Mouse (Mus musculus) kidney, postnatal 10 days (tissue): ENCODE results near the gene Supt6.
"Not testable (repeated sequence)": the region's sequence is repeated elsewhere in the genome, so short reads cannot be mapped to it uniquely, and the experiment has no call there.

Source experiments
- DNase-seq: peaks from one replicate; pipeline ENCODE4 v3.0.0; 2021; ENCODE audit warnings: mixed read lengths

Gene Supt6

GRCm38 (mm10) chr11:78215709-78216317, 30.0 kb downstream of the Supt6 start:
- no peak for DNase-seq

GRCm38 (mm10) chr11:78213086-78213817, 32.5 kb downstream of the Supt6 start:
- DNase-seq = no peak

GRCm38 (mm10) chr11:78211513-78211912, 34.3 kb downstream of the Supt6 start:
- no peak for DNase-seq

GRCm38 (mm10) chr11:78210615-78211014, 35.2 kb downstream of the Supt6 start:
- DNase-seq = no peak

GRCm38 (mm10) chr11:78209886-78210285, 35.9 kb downstream of the Supt6 start:
- no peak for DNase-seq

- no peak for DNase-seq
These were observed 38.6 kb downstream of the Supt6 start for GRCm38 (mm10) chr11:78207190-78207589.

- no peak for DNase-seq
These were observed 40.2 kb downstream of the Supt6 start for GRCm38 (mm10) chr11:78205361-78206206.

- DNase-seq = no peak
These were observed 41.5 kb downstream of the Supt6 start for GRCm38 (mm10) chr11:78204287-78204686.

GRCm38 (mm10) chr11:78202372-78202771, 43.4 kb downstream of the Supt6 start:
- DNase-seq = no peak

GRCm38 (mm10) chr11:78195101-78195863, 50.5 kb downstream of the Supt6 start:
- no peak for DNase-seq

- DNase-seq = peak; percentile 90
These were observed 51.2 kb downstream of the Supt6 start for GRCm38 (mm10) chr11:78194411-78195100.

GRCm38 (mm10) chr11:78193113-78193512, 52.7 kb downstream of the Supt6 start, which contains the start of gene Proca1:
Gene Proca1 (plus strand): TSS chr11:78193392.
- no peak for DNase-seq

- peak; percentile 75 for DNase-seq
These were observed 55.7 kb downstream of the Supt6 start for GRCm38 (mm10) chr11:78190041-78190440.

- peak; percentile 89 for DNase-seq
These were observed 56.4 kb downstream of the Supt6 start for GRCm38 (mm10) chr11:78189234-78190040.

GRCm38 (mm10) chr11:78188331-78189233, 57.2 kb downstream of the Supt6 start, which contains the start of gene Rab34:
Gene Rab34 (plus strand): TSS chr11:78188430.
- peak; percentile 92 for DNase-seq

- DNase-seq = not testable (repeated sequence)
These were observed 61.1 kb downstream of the Supt6 start for GRCm38 (mm10) chr11:78184702-78185101.

GRCm38 (mm10) chr11:78183884-78184514, 61.8 kb downstream of the Supt6 start:
- no peak for DNase-seq

GRCm38 (mm10) chr11:78182961-78183844, 62.6 kb downstream of the Supt6 start, which contains the start of gene Rpl23a:
Gene Rpl23a (minus strand): TSS chr11:78183584.
- DNase-seq = peak; percentile 83
